Mouse (Mus musculus) natural killer cell, adult 2 months (primary cell): ENCODE results near the gene Abcb9.

Experiments used
- DNase-seq, 2 experiments: peaks; one replicate each; pipeline ENCODE4 v3.0.0; 2022; ENCODE audit warnings: low spot score in 2 of 2

The Abcb9 gene

DNA sequence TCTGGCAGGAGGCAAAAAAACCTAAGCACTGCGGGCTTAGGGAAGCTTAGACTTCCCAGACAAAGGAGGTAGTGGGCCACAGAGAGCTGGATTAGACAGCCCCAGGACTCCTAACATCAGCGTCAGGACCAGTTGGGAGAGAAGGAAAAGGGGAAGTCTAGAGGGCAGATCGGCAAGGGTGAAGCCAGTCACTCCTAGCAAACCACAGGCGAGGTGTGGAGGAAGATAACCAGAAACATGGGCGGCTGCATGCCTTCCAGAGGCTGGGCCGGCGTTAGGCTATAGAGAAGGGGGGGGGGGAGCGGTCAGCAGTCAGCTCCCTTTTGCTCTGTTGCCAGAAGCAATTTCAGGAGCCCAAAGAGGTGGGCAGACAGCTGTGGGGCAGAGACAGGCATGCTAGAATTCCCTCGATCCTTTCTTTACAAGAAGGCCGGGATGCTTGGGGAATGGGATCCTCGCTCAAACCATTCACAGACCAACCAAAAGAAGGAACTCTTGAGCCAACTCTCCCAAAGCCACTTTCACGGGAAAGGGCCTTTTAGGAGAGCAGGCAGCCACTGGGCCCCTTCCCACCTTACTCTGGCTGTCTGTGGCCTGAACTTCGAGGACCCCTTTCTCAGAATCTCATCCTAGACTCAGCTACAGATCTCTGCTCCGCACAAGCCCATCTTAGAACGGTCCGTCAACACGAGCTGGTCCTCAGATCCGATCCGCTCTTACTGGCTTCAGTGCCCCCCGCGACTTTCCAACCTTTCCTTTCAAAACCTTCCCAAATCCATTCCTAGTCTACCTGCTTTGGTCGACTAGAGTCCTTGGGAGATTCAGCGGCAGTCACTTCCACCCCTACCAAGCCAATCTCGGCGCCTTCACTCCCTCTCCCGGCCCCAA lies 64.3 kb downstream of the Abcb9 start:
- peak; percentile 15 to 16 for DNase-seq

DNA sequence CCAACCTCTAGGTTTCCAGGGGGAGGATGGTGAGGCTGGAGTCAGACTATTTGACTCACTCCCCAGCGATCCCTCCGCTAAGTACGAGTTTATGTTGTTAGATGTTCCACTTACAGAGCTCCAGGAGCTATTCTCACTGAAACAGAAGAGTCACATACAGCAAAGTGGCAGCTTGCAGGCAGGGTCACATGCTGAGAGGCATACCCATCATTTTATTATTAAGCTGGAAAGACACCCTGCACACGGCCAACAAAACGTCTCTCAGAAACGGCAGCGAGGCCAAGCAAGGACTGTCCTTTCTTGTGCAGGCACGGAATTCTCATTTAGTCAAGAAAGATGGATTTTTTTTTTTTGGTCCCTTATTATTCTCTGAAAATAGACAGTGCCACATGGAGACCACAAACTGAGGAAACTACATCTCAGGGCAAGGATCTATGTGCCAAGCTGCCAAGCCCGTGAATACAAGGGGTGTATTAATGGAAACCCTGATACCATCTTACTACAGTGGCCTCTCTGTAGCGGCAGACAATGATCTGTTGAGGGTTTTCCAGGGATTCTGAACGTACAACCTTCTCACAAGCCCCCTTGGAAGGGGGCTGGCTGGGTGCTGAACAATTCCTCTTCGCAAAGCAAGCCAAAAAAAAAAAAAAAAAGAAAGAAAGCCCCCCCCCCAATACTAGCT lies 65.1 kb downstream of the Abcb9 start:
- no peak for DNase-seq

DNA sequence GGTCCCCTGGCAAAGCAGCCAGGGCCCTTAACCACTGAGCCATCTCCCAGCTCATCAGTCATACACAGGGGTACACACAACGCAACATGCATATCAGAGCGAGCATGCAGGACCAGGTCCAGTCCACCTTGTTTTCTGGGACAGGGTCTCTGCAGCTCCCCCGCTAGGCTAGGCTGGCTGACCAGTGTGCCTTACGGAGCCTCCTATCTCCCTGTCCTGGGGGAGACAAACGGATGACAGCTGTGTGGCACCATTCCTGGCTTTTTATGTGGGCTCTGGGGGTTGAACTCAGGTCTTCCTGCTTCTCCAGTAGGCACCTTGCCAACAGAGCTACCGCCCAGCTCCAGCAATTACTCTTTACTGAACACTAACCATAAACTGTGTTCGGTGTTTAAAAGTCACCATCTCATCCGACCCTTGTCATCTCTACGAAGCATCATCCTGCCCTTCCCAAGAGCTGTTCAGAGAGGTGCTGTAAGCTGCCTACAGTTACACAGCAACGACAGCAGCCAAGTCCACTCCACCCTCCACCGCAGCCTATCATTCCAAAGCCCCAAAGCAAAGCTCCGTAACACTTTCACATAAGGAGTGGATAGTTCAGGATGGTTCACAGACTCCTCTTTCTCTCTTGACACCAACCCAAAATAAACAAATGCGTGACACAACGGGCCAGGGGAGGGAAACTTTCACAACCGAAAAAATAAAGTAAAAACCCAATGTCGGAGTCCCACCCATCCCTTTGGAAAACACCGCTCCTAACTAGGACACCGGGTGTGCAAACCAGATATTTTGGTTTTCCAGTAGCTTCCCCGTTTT lies 66.2 kb downstream of the Abcb9 start:
- no peak for DNase-seq

DNA sequence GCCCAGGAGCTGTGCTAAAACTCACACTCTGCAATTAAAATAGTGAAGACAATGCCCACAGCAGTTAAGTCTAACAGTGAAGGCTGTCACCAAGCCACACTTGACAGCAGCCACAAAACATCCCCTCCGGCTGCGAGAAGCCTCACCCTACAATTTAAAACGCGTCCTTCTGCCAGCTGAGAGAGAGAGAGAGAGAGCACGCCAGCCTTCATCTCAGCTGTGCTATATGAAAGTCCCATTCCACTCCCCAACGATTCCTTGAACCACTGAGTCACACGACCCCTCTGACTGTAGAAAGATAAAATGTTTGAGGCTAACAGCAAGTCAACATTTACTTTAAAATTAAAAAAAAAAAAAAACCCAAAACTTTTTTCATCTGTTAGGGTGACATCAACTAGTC lies 66.9 kb downstream of the Abcb9 start:
- peak; percentile 25 to 34 for DNase-seq

DNA sequence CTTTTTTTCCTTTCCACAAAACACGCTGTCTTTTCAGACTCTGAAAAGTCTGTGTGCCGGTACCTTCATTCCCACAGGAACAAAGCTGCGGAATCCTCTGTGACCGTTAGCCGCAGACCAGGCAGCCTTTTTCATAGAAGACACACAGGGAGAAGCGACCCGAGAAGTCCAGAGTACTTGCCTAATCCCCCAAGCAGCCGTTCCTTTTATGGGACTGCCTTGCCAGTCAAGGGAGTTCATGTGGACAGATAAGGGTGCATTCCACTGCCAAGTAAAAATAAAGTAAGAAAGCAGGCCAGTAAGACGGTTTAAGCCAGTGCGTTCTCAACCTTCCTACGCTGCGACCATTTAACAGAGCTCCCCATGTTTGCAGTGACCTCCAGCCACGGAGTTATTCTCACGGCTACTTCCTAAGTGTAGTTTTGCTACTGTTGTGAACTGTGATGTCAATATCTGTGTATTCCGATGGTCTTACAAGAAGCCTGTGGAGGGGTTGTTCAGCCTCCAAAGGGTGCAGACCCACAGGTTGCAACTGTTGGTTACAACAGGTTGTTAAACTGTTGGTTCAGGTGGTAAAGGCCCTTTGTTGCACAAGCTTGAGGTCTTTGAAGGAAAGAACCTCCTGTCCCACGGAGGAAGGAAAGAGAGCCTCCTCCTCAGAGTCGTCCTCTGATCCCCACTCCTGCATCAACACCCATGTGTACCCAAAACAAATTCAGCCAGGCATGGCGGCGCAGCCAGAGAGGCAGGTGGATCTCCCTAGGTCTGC lies 67.7 kb downstream of the Abcb9 start:
- DNase-seq = peak in 1 of 2 experiments; percentile 15

DNA sequence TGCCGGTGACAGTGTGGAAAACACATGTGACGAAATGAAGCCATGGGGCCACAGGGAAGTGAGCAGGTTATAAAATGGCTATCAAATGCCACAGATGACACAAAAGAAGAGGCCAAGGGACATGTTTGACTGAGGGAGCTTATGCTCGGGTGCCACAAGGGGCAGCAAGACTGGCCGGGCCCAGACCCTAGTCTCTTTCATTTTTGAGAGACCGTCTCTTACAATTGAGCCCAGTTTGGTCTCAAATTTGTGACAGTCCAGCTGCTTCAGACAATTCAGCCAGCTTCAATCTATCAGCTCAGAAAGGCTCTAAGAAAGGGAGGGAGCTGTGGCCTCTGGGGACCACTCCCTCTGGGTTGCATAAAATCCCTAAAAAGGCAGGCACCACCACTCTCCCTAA lies 69.0 kb downstream of the Abcb9 start:
- DNase-seq = peak in 1 of 2 experiments; percentile 3

DNA sequence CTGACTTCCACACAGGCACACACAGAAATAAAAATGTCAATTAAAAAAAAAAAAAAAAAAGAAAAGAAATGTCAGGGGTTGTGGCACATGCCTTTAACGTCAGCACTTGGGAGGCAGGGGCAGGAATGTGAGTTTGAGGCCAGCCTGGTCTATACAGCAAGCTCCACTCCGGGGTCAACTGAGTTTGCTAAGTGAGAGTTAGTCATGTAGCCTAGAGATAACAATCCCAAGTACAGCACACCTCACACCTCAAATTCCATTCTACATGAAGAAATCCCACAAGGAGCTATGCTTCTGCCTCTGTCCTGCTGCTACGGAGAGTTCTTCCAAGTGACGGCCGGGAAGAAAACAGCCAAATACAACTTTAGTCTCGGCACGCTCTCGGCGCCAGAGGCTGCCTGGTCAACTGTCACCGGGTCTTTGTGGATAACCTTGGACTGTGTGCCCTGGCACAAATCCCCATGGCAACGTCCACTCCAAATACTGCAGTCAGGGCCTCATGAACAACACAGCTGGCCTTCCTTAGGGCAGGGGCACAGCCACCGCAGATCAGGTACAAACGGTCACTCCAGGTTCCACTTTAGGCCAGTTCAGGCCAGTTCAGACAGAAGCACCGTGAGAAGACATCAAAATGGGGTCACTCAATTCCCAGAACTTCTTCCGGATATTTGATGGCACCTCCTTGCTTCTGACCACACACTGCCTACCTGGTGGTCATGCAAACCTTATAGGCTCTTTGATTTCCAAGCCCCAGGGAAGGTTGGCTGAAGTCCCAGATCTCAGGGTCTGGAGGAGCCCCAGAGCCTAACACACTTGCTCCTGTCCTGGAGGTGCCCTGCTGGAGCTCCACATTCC lies 69.8 kb downstream of the Abcb9 start:
- peak; percentile 1 to 3 for DNase-seq

DNA sequence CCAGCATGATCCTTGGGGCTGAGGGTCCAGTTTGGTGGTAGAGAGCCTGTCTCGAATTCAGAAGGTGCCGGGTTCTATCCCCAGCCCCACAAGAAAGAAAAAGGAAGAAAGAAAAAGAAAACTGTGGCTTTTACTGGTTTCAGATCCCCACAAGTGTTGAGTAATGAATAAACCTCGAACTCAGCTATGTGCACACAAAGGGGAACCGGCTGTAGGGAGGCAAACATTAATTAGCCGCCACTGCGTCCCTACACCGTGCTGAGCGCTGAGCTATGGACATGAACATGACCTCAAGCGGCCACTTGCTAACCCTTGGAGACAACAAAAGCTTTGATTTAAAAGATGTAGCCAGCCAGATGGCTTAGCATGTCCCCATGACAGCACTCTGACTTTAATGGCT lies 70.5 kb downstream of the Abcb9 start:
- DNase-seq = peak in 1 of 2 experiments; percentile 4

DNA sequence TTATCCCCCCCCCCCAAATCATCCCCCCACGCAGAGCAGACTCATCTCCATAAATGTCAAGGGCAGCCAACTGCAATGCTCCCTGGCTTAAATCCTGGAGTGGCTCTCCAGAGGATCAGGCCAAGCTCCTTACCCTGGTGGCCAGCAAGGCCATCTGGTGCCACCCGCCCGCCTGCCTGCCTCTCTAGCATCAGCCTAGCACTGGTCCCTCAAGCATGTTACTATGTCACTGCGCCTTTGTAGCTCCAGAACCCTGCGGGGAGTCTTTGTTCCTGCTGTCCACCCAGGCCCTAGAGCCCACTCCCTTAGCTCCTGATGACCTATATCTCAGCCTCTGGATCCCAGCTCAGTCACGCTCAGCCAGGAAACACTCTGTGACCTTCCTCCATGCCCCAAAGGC lies 70.9 kb downstream of the Abcb9 start:
- DNase-seq = no peak

DNA sequence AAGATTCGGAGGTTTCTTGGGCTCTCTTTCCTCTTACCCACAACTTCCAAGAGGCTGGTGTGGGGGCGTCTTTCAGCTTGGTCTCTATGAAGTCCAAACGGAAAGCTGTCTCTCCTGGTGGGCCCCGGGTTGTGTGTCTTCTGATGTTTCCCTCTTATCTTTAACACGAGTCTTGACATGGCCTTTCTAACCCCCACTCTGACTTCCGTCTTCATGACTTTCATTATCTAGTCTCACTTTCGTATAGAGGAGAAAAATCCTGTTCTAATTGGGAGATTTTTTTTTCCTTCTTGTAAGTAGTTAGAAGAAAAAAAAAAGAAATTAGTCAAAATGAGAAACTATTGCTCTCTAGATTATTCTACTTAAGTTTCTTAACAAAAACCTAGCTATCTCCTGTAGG lies 73.2 kb downstream of the Abcb9 start:
- no peak for DNase-seq

DNA sequence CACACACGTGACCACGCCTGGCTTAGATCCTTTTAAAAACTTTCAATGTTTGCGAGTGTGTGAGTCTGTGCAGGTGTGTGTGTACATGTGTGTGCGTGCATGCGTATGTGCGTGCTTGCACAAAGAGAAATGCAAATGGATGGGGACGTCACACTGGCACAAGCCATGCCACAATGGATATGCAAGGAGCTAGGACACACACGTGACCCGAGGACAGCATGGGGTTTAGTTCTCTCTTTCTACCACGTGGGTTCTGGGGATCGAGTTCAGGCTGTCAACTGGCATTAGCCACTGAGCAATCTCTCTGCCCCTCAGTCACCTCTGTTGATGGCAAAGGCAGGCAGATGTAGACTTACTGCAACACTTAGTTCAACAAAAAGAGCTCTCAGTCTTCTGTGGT lies 73.9 kb downstream of the Abcb9 start:
- DNase-seq = no peak

DNA sequence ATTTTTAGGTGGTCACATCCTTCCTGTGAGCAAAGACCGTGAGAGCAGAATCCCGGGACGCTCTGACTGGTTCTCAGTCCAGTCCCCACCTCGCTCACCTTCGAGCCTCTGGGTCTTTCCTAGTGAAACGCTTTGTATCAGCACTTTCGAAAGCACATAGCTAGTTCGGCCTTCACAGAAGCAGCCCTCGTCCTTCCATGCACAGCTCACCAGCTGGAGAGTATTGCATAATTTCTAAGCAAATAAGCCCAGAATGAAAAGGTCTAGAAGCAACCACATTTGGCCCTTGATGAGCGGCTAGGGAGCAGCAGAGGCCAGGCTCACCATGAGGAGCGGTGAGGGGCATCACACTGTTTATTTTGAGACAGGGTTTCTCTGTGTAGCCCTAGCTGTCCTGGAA lies 74.5 kb downstream of the Abcb9 start:
- no peak for DNase-seq

DNA sequence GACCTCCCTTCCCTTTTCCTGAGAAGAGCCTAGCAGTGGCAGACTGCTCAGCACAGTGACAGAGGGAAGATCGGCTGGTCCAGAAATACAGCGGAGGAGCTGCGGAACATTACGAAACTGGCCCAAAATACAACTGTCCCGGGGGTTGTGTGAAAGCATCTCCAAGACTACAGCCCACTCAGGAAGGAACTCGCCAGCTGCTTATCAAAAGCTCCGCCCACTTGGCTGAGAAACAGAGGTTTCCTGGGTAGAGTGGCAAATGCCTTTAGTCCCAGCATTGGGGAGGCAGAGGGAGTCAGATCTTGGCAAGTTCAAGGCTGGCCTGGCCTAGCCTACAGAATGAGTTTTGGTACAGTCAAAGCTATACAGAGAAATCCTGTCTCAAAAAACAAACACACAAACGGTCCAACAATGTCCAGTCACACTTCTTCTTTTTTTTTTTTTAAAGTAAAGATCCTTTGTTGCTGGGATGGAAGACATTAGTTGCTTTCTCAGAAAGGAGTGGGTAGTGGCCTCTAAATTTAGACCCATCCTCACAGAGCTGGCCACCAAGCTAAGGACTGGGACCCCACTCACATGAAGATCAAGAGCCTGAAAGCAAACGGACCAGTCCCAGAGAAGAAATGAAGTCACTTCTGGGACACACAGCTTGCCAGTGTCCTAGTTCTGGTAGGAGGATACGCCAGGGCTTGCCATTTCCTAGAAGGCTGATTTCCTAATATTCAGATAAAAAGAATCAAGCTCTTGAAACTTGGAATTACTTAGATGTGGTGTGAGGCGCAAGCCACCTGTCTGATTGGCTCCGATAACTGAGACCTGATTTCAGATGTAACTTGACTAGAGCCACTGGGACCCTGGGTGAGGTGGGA lies 76.0 kb downstream of the Abcb9 start:
- DNase-seq = no peak

DNA sequence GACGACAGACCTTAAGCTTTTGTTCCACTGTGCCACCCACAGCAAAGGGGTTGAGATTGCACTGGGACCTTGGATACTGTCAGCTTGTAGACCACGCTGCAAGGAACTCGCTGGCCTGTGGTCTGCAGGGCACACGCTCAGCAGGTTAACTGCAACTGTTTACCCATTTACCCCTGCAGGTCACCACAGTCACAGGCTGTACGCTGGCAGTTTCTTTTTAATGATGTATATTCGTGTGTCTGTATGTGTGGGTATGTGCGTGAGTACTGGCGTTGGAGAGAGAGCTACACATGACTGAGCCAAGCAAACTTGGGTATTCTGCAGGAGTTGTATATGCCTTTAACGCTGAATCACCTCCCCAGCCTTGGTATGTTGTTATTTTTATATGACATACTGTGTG lies 76.9 kb downstream of the Abcb9 start:
- no peak for DNase-seq

DNA sequence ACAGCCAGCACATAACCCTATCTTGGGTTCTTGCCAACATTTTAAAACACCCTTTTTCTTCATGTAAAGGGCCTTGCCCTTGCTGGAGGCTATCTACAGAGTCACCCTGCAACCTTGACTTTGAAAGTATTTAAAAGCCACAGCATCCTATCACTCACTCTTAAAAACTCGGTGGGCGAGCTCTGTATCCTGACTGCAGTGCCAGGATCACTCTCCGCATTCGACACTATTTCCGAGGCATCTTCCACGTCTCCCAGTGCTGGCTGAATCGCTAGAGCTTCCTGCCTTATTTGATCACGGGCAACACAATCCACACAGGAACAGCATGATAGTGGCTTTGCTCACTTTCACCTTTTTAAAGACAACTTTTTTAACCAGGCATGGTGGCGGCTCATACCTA lies 77.7 kb downstream of the Abcb9 start:
- no peak for DNase-seq

DNA sequence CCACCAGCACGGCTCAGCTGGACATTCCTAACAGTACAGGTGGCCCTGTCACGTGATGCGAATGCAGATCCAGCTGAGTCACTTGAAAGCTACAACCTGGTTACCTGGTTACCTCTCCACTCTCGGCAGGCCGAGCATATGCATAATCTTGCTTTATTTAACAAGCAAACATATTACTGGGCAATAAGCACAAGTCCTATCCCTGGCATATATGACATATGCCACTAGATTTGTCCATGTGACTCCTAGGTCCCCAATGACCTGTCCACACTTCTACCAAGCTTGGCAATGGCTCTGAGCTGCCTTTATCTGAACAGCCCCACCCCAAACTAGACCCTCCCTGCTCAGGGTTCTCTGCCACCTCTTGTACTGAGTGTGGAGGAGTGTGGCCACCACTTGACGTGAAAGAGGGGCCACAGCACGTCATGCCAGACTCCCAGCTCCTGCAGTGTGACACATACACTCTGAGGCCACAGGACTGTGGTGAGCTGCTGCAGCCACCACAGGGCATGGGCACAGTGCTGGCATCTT lies 79.2 kb downstream of the Abcb9 start:
- DNase-seq = peak; percentile 59 to 70

DNA sequence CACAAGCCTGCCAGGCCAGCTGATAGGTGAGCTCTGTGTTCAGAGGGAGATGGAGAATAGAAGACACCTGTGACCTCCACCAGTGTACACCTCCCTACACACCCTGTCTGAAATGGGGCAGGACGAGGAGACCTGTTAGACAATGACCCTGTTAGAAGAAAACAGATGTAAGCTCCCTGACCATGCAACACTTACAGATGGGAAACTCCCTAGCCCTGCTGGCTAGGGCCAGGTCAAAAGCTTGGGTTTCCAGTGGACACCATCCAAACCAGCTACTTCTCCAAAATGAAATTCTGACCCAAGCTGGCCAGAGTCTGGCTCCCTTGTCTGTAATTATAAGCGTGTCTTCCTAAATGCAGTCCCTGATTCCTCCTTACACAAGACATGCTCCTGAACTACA lies 79.9 kb downstream of the Abcb9 start:
- no peak for DNase-seq

DNA sequence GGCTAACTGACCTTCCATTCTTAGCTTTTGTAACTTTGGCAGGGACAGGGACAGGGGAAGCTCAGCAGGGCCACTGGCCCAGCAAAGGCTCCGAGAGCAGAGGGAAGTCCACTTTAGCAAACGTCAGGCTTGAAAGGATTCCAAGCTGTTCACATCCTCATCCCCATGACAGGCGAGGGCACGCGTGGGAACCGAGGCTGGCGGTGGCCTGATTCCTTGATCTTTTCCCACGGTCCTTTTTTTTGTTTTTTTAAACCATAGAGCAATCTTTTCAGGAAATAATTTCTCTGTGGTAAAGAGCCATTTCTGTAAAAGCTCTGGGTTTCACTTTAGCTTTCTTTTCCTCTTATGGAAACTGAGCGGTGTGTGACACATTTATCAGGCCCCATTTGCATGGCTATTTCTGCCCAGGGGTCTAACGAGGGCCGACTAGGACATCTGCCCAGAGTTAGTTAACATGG lies 80.8 kb downstream of the Abcb9 start:
- no peak for DNase-seq

DNA sequence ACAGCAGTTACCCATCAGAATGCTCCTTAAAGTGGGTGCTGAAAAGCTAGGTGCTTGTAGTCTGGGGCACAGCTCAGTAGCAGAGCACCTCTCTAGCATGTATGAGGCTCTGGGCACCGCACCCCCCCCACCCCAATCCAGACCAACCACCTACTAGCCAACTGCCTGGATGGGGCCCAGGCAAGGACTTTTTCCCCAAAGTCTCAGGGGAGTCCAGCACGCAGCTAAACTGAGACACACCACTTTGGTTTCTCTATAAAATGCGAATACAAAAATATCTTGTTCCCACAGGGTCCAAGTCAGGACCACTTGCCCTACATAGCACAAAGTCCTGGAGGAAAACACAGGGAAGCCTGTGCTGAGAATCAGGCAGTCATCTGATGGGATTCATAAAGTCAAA lies 81.4 kb downstream of the Abcb9 start:
- no peak for DNase-seq
